ENCODE assay signal across 1 mouse cellular context in the genomic region with DNA sequence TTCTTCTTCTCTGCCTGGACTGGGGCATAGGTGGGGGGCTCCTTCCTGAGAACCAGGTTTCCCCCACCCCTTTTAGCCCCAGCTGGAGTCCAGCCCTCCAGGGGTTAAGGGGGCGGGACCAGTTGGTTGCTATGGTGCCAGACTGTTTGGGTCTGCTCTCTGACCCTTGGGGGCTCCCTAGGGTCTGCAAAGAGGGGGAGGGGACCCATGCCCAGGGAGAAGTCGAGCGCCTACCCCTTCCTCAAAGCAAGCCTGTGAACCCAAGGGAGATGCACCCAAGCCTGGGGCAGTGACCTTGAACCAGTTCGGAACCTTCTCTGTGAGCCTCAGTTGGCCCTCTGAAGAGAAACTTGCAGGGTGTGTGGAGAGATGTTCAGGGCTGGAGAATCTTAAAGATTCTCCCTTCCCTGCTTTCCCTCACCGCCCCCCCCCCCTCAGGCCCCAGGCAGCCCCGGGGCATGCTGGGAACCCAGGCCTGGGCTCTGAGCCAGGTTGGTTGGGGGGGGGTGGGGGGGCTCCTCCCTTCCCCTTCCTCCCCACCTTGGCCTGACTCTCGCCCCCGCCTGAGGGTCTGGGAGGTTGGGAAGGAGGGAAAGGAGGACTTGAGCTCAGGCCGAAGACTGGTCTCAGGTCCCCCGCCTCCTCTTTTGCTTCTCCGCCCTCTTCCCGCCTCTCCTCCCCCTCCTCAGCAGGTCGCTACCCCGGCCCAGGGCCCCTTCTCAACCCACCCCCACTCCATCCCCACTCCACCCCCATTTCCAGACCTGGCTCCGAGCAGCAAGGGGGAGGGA.
TF ChIP-seq lines count a peak whose summit lies in the region.

No protein-coding gene starts in this region.

TF ChIP-seq in ES-E14, 5 proteins besides CTCF, POLR2A, EP300 and RAD21:
- no peak for TF ChIP-seq HCFC1 (IDR thresholded peaks at IDR 0.05; ENCODE audit: borderline replicate concordance, insufficient read depth, low read length)
- TF ChIP-seq CHD2 (IDR thresholded peaks at IDR 0.05; ENCODE audit: low read depth, low read length) = no peak
- TF ChIP-seq MAFK (IDR thresholded peaks at IDR 0.05; ENCODE audit: insufficient read depth, low read depth, low read length) = no peak
- no peak for TF ChIP-seq ZNF384 (IDR thresholded peaks at IDR 0.05; ENCODE audit: low read depth, low read length)
- no peak for TF ChIP-seq ZC3H11A (IDR thresholded peaks at IDR 0.05; ENCODE audit: borderline replicate concordance, low read depth, low read length)
